Mouse (Mus musculus) megakaryocyte, embryonic 14.5 days (primary cell): ENCODE results near the gene Exoc4.

Source experiments
- FLI1 ChIP-seq: IDR thresholded peaks from 2 replicates; pipeline ENCODE4 v1.6.1; 2012; ENCODE audit warnings: low read length, inconsistent platforms, mixed read lengths
- GATA1 ChIP-seq: IDR thresholded peaks from 3 replicates; pipeline ENCODE4 v1.6.1; 2012; ENCODE audit warnings: mixed read lengths, low read length, inconsistent platforms, borderline replicate concordance

DNA sequence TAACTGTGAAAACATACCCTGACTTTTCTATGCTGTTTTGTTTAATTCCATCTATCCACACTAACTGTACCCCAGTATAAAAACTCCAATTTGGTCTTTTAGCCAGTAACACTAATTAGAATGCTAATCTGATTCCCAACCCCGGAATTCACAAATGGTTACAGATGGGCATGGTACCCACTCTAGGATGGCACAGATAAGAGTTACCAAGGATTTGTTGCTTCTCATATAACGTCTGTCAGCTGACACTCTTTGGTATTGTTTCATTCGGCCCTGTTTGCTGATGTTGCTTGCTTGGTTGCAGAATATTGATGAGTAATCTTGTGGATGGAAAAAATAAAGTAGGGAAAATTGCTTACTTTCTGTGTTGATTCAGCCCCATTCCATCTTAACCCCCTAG, 462.9 kb downstream of the Exoc4 start:
- TF ChIP-seq GATA1: no peak
- no peak for TF ChIP-seq FLI1
